Mouse (Mus musculus) lung, adult 2 months (tissue): ENCODE measurements around the gene Ripor1. TPM values are rescaled to one million over a fixed set of nuclear protein-coding genes. Genes with fewer than 3 reads are reported as not detected.

Experiments
- DNase-seq: peaks from one replicate; pipeline ENCODE4 v3.0.0; 2022
- H3K4me1 ChIP-seq: fragments of 200-500 bp; 2 replicates; pipeline ENCODE4 v1.6.1; 2011; ENCODE audit warnings: low read length; ENCODE audit not compliant: control insufficient read depth, insufficient read depth
- H3K4me3 ChIP-seq: fragments of 200-500 bp; replicated peaks from 2 replicates; pipeline ENCODE3; 2011; ENCODE audit warnings: low read depth, mild to moderate bottlenecking, control low read depth, low read length; ENCODE audit errors: extremely low read depth
- CTCF ChIP-seq: fragments of 200-500 bp; IDR thresholded peaks from 2 replicates; pipeline ENCODE4 v1.5.1; 2011; ENCODE audit warnings: mild to moderate bottlenecking, low read length, control low read depth; ENCODE audit not compliant: insufficient read depth
- POLR2A ChIP-seq: fragments of 200-500 bp; IDR thresholded peaks from 2 replicates; pipeline ENCODE4 v1.6.1; 2011; ENCODE audit warnings: low read depth, mild to moderate bottlenecking, control low read depth, low read length, borderline replicate concordance; ENCODE audit errors: extremely low read depth
- WGBS: fragments of 180-500 bp; shearing (Covaris S2); methylation state at CpG from one replicate; pipeline ENCODE4 v1.1.7; 2018; 5-methylcytosine and 5-hydroxymethylcytosine counted together
- polyA plus RNA-seq: library from polyadenylated mRNA; depleted of rRNA; stranded (reverse); fragments of >200 nt; gene quantifications from 2 replicates; pipeline ENCODE4 v1.2.3, GENCODE M21; 2012; rRNA removed

The Ripor1 gene
- polyA plus RNA-seq, 1 experiment, result 71.7 TPM

DNA sequence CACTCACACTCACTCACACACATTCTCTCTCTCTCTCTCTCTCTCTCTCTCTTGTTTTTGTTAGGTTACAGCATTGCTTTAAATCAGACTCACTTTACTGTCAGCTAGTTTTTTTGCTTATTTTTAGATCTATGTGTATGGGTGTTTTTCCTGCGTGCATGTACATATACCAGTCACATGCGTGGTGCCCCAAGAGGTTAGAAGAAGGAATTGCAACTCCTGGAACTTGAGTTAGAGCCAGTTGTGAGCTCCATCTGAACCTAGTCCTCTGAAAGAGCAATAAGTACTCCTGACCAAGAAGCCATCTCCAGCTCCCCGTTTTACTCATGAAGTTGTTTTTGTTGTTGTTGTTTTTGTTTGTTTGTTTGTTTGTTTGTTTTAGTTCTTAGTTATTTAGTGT is 56.1 kb downstream of the Ripor1 start:
- TF ChIP-seq POLR2A (no peak), CTCF (no peak)
- no peak overlapping the region for H3K4me3 ChIP-seq
- WGBS, result 48% methylated on average over 3 of the region's 3 CpGs
- DNase-seq, result no peak
- H3K4me1 ChIP-seq, result no peaks in the 10 kb centered on the region

Other genes with a start within 250 kb of the Ripor1 start
- gene Plekhg4, start 232.0 kb upstream of the Ripor1 start, polyA plus RNA-seq, result 0.25 and 0.36 TPM in 2 replicates
- 0.27 and 0.32 TPM in 2 replicates for gene Kctd19, start 191.8 kb upstream of the Ripor1 start, polyA plus RNA-seq
- 5.5 and 7.5 TPM in 2 replicates for gene Lrrc36, start 191.7 kb upstream of the Ripor1 start, polyA plus RNA-seq
- 785 and 816 TPM in 2 replicates for gene Tppp3, start 133.7 kb upstream of the Ripor1 start, polyA plus RNA-seq
- gene Zdhhc1, start 108.4 kb upstream of the Ripor1 start, polyA plus RNA-seq, result 130 and 133 TPM in 2 replicates
- 2.1 and 4.8 TPM in 2 replicates for gene Hsd11b2, start 86.5 kb upstream of the Ripor1 start, polyA plus RNA-seq
- gene Atp6v0d1, start 39.2 kb upstream of the Ripor1 start, polyA plus RNA-seq, result 101 and 121 TPM in 2 replicates
- gene Ctcf, start 31.3 kb downstream of the Ripor1 start, polyA plus RNA-seq, result 17.2 and 17.9 TPM in 2 replicates
- gene Agrp, start 32.1 kb downstream of the Ripor1 start, polyA plus RNA-seq, result 1.7 TPM in 2 replicates
- 3.8 and 4.9 TPM in 2 replicates for gene Carmil2, start 81.0 kb downstream of the Ripor1 start, polyA plus RNA-seq
- 33.8 and 37.8 TPM in 2 replicates for gene Acd, start 95.8 kb downstream of the Ripor1 start, polyA plus RNA-seq
- 14.1 and 14.5 TPM in 2 replicates for gene Pard6a, start 95.9 kb downstream of the Ripor1 start, polyA plus RNA-seq
- gene 4933405L10Rik, start 102.4 kb downstream of the Ripor1 start, polyA plus RNA-seq, result not detected in 2 replicates
- gene Enkd1, start 103.0 kb downstream of the Ripor1 start, polyA plus RNA-seq, result 9.6 and 9.9 TPM in 2 replicates
- 12.2 and 14.8 TPM in 2 replicates for gene Gfod2, start 153.4 kb downstream of the Ripor1 start, polyA plus RNA-seq
- 25.8 and 28.5 TPM in 2 replicates for gene Ranbp10, start 222.1 kb downstream of the Ripor1 start, polyA plus RNA-seq
- gene Tsnaxip1, start 222.5 kb downstream of the Ripor1 start, polyA plus RNA-seq, result 1.0 and 2.2 TPM in 2 replicates
- 12.0 and 17.4 TPM in 2 replicates for gene Cenpt, start 248.0 kb downstream of the Ripor1 start, polyA plus RNA-seq
- 54.9 and 60.8 TPM in 2 replicates for gene Thap11, start 249.9 kb downstream of the Ripor1 start, polyA plus RNA-seq